Mouse (Mus musculus) cerebellum, adult 9-11 months (tissue): Measurements from ENCODE around the gene Clmn.
"Not testable (repeated sequence)": the region's sequence is repeated elsewhere in the genome, so short reads cannot be mapped to it uniquely, and the experiment has no call there.

Experiments used
- DNase-seq: peaks from one replicate; pipeline ENCODE4 v3.0.0; 2022

Clmn gene

GRCm38 (mm10) chr12:104748946-104749345, 115.9 kb downstream of the Clmn start:
- no peak for DNase-seq

GRCm38 (mm10) chr12:104747252-104747651, 117.6 kb downstream of the Clmn start:
- DNase-seq = no peak

GRCm38 (mm10) chr12:104746601-104747000, 118.3 kb downstream of the Clmn start:
- DNase-seq = no peak

- DNase-seq = no peak
Measured at GRCm38 (mm10) chr12:104743687-104744086, 121.2 kb downstream of the Clmn start.

GRCm38 (mm10) chr12:104742247-104742646, 122.6 kb downstream of the Clmn start:
- no peak for DNase-seq

- DNase-seq = no peak
Measured at GRCm38 (mm10) chr12:104740841-104741787, 123.8 kb downstream of the Clmn start.

- no peak for DNase-seq
Measured at GRCm38 (mm10) chr12:104738931-104739330, 125.9 kb downstream of the Clmn start.

GRCm38 (mm10) chr12:104738446-104738845, 126.4 kb downstream of the Clmn start:
- no peak for DNase-seq

- DNase-seq = no peak
Measured at GRCm38 (mm10) chr12:104737666-104738065, 127.2 kb downstream of the Clmn start.

GRCm38 (mm10) chr12:104735993-104736395, 128.9 kb downstream of the Clmn start:
- DNase-seq = no peak

- DNase-seq = no peak
Measured at GRCm38 (mm10) chr12:104733165-104733564, 131.7 kb downstream of the Clmn start.

GRCm38 (mm10) chr12:104731782-104732181, 133.1 kb downstream of the Clmn start:
- no peak for DNase-seq

- not testable (repeated sequence) for DNase-seq
Measured at GRCm38 (mm10) chr12:104726436-104726835, 138.4 kb downstream of the Clmn start.

GRCm38 (mm10) chr12:104722056-104722455, 142.8 kb downstream of the Clmn start:
- no peak for DNase-seq

GRCm38 (mm10) chr12:104721011-104721410, 143.9 kb downstream of the Clmn start:
- DNase-seq = no peak

- DNase-seq = no peak
Measured at GRCm38 (mm10) chr12:104718956-104719355, 145.9 kb downstream of the Clmn start.

GRCm38 (mm10) chr12:104716409-104716808, 148.5 kb downstream of the Clmn start:
- DNase-seq = no peak

GRCm38 (mm10) chr12:104715453-104715852, 149.4 kb downstream of the Clmn start:
- DNase-seq = no peak
